Mouse (Mus musculus): Measurements from ENCODE around the gene Zfp668. TPM values are rescaled to one million over a fixed set of nuclear protein-coding genes. Genes with fewer than 3 reads are reported as not detected.
A peak's percentile ranks its signal among the peaks of the same experiment; 100 is the strongest.

Gene Zfp668
- polyA plus RNA-seq, 1 experiment from 2014 or later, result 28.9 TPM

DNA sequence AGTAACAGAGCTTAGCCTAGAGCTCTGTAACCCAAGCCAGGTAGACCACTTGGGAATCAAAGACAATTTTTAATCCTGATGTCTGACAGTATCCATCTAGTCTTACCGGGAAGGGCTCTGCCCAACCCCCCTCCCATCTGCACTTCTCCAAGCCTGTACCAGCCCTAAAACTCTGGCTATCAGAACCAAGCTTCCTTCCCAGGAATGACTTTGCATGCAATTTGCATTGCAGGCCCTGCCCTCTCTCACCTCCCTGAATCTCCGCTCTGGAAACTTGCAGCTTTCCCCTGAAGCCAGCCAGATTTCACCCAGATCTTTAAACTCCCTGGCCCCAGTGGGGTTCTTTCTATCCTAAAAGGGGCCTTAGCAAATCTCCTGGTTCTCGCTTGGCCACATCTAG lies 11.2 kb upstream of the Zfp668 start:
- no peak overlapping the region for H3K4me3 ChIP-seq (ENCODE audit: low read depth, low read length)
- peaks cover 39% of the 10 kb centered on the region for H3K36me3 ChIP-seq (ENCODE audit: control insufficient read depth, insufficient read depth, low read length)
- 85% methylated on average over 3 of the region's 3 CpGs for WGBS
- H3K4me2 ChIP-seq (ENCODE audit: low read depth, severe bottlenecking), result no peak overlapping the region
- no peak overlapping the region for H3K27ac ChIP-seq (replicated peaks; ENCODE audit: low read depth, low read length)
- no peak overlapping the region for H3K9ac ChIP-seq (ENCODE audit: low read length)
- DNase-seq (ENCODE audit: low spot score) (no peak), ATAC-seq (ENCODE audit: insufficient number of reproducible peaks, low FRiP score, low TSS enrichment, low read depth) (no peak)
- H3K27me3 ChIP-seq (ENCODE audit: control insufficient read depth, insufficient read depth, low read length), result no peaks in the 10 kb centered on the region
- H3K4me1 ChIP-seq (ENCODE audit: control insufficient read depth, insufficient read depth, low read length), result no peaks in the 10 kb centered on the region
- H3K9me3 ChIP-seq (ENCODE audit: control insufficient read depth, low read length), result no peaks in the 10 kb centered on the region

DNA sequence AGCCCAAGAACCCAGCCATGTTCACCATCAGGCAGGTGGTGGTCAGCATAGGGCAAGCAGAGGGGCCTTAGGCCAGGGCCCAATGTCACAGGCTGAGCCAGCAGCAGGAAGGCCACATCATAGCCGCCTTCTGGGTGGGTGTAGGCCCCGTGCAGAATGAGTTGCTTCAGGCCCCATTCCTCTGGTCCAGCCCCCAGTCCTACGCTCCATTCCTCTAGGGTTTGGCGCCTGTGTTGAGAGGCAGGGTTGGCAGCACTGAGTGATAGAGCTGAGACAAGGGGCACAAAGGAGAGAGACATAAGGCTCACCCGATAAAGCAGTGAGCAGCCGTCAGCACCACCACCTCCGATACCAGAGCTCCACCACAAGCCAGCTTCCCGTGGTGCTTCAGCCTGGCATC lies 10.6 kb upstream of the Zfp668 start:
- H3K4me3 ChIP-seq (ENCODE audit: low read depth, low read length), result no peak overlapping the region
- 81% methylated on average over 8 of the region's 8 CpGs for WGBS
- no peaks in the 10 kb centered on the region for H3K4me1 ChIP-seq (ENCODE audit: control insufficient read depth, insufficient read depth, low read length)
- no peak overlapping the region for H3K27ac ChIP-seq (replicated peaks; ENCODE audit: low read depth, low read length)
- ATAC-seq (ENCODE audit: insufficient number of reproducible peaks, low FRiP score, low TSS enrichment, low read depth) (no peak), DNase-seq (ENCODE audit: low spot score) (no peak)
- no peak overlapping the region for H3K9ac ChIP-seq (ENCODE audit: low read length)
- peaks cover 45% of the 10 kb centered on the region for H3K36me3 ChIP-seq (ENCODE audit: control insufficient read depth, insufficient read depth, low read length)
- H3K4me2 ChIP-seq (ENCODE audit: low read depth, severe bottlenecking), result no peak overlapping the region
- no peaks in the 10 kb centered on the region for H3K27me3 ChIP-seq (ENCODE audit: control insufficient read depth, insufficient read depth, low read length)
- H3K9me3 ChIP-seq (ENCODE audit: control insufficient read depth, low read length), result no peaks in the 10 kb centered on the region

DNA sequence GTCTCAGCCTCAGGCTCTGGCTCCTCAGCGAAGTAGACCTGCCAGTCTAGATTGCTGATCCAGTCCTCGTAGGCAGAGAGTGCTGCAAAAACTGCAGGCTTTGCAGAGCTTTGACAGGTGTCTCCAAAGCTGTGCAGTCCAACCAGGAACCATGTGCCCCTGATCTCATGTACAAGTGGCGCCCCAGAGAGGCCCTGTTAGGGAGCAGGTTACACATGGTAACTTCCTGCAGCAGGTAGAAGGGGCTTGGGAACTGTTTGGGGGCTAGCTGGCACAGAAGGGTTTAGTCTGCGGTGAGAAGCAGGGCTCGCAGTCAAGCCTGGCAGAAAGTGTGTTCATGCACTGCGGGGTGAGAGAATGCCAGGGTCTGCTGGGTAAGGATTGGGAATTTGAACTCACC lies 9.9 kb upstream of the Zfp668 start:
- Histone ChIP-seq H3K9ac (ENCODE audit: low read length) (no peak overlapping the region), H3K9me3 (ENCODE audit: control insufficient read depth, low read length) (no peaks in the 10 kb centered on the region), H3K27me3 (ENCODE audit: control insufficient read depth, insufficient read depth, low read length) (no peaks in the 10 kb centered on the region), H3K36me3 (ENCODE audit: control insufficient read depth, insufficient read depth, low read length) (peaks cover 51% of the 10 kb centered on the region), H3K27ac (replicated peaks; ENCODE audit: low read depth, low read length) (no peak overlapping the region), H3K4me1 (ENCODE audit: control insufficient read depth, insufficient read depth, low read length) (no peaks in the 10 kb centered on the region), H3K4me3 (ENCODE audit: low read depth, low read length) (no peak overlapping the region), H3K4me2 (ENCODE audit: low read depth, severe bottlenecking) (no peak overlapping the region)
- DNase-seq (ENCODE audit: low spot score) (no peak), ATAC-seq (ENCODE audit: insufficient number of reproducible peaks, low FRiP score, low TSS enrichment, low read depth) (no peak)
- 92% methylated on average over 6 of the region's 6 CpGs for WGBS

DNA sequence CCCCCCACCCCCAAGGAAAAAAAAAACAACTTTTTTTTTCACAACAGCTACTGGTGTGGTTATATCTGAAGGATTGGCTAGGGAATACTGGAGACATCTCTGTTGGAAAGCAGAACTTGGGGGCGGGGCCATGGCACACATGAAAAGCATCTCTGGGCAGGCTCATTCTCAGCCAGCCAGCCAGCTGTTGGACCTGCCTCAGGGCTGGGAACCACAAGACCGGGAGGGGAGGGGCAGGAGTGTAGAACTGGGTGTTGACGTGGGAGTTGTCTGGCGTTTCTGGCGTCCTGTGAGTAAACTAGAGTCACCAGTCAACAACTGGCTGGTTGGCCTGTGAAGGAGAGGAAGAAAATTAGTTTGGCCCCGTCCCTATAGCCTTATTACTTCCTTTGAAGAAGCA lies 9.3 kb upstream of the Zfp668 start:
- Histone ChIP-seq H3K9me3 (ENCODE audit: control insufficient read depth, low read length) (no peaks in the 10 kb centered on the region), H3K9ac (ENCODE audit: low read length) (no peak overlapping the region), H3K27ac (replicated peaks; ENCODE audit: low read depth, low read length) (no peak overlapping the region), H3K4me3 (ENCODE audit: low read depth, low read length) (no peak overlapping the region), H3K27me3 (ENCODE audit: control insufficient read depth, insufficient read depth, low read length) (no peaks in the 10 kb centered on the region), H3K4me1 (ENCODE audit: control insufficient read depth, insufficient read depth, low read length) (no peaks in the 10 kb centered on the region), H3K4me2 (ENCODE audit: low read depth, severe bottlenecking) (no peak overlapping the region), H3K36me3 (ENCODE audit: control insufficient read depth, insufficient read depth, low read length) (peaks cover 57% of the 10 kb centered on the region)
- DNase-seq (ENCODE audit: low spot score), result no peak
- ATAC-seq (ENCODE audit: insufficient number of reproducible peaks, low FRiP score, low TSS enrichment, low read depth), result no peak
- WGBS, result 59% methylated on average over 6 of the region's 6 CpGs

DNA sequence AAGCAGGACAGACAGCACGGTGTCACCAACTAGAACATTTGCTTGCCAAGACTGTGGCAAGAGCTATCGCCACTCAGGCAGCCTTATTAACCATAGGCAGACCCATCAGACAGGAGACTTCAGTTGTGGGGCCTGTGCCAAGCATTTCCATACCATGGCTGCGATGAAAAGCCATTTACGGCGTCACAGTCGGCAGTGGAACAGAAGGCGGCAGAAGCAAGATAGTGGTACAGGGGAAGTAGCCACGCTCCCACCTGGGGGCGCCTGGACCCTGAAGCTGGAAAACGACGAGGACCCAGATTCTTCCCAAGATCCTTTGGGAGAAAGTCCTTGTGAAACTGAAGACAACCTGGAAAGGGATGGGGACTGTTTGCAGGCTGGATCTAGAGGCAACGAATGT lies 3.8 kb upstream of the Zfp668 start:
- 90% methylated on average over 12 of the region's 12 CpGs for WGBS
- peaks cover 63% of the 10 kb centered on the region for H3K36me3 ChIP-seq (ENCODE audit: control insufficient read depth, insufficient read depth, low read length)

DNA sequence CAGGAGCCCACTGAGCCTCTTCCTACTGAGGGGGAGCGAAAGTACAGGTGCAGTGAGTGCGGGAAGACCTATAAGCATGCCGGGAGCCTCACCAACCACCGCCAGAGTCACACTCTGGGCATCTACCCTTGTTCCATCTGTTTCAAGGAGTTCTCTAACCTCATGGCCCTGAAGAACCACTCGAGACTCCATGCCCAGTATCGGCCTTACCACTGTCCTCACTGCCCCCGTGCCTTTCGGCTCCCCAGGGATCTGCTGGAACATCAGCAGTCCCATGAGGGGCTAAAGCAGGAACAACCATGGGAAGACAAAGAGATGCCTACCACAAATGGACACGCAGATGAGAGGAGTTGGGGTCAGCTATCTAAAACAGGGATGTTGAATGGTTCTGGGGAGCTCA lies 2.7 kb upstream of the Zfp668 start:
- peaks cover 61% of the 10 kb centered on the region for H3K36me3 ChIP-seq (ENCODE audit: control insufficient read depth, insufficient read depth, low read length)
- no peaks in the 10 kb centered on the region for H3K9me3 ChIP-seq (ENCODE audit: control insufficient read depth, low read length)
- H3K9ac ChIP-seq (ENCODE audit: low read length), result no peak overlapping the region
- ATAC-seq (ENCODE audit: insufficient number of reproducible peaks, low FRiP score, low TSS enrichment, low read depth), result no peak
- H3K4me2 ChIP-seq (ENCODE audit: low read depth, severe bottlenecking), result no peak overlapping the region
- 96% methylated on average over 9 of the region's 9 CpGs for WGBS
- H3K4me1 ChIP-seq (ENCODE audit: control insufficient read depth, insufficient read depth, low read length), result peaks cover 6% of the 10 kb centered on the region
- no peak overlapping the region for H3K4me3 ChIP-seq (ENCODE audit: low read depth, low read length)
- H3K27me3 ChIP-seq (ENCODE audit: control insufficient read depth, insufficient read depth, low read length), result no peaks in the 10 kb centered on the region
- no peak for DNase-seq (ENCODE audit: low spot score)
- no peak overlapping the region for H3K27ac ChIP-seq (replicated peaks; ENCODE audit: low read depth, low read length)

More for the DNA sequence above, 3.8 kb upstream of the Zfp668 start:
- H3K4me3 ChIP-seq (ENCODE audit: low read depth, low read length), result no peak overlapping the region
- no peaks in the 10 kb centered on the region for H3K27me3 ChIP-seq (ENCODE audit: control insufficient read depth, insufficient read depth, low read length)
- H3K9me3 ChIP-seq (ENCODE audit: control insufficient read depth, low read length), result no peaks in the 10 kb centered on the region
- no peak overlapping the region for H3K4me2 ChIP-seq (ENCODE audit: low read depth, severe bottlenecking)
- H3K27ac ChIP-seq (replicated peaks; ENCODE audit: low read depth, low read length), result no peak overlapping the region
- 0 out of 2 replicates have a peak, but pooled peaks cover 3% of the 10 kb centered on the region for H3K4me1 ChIP-seq (ENCODE audit: control insufficient read depth, insufficient read depth, low read length)
- H3K9ac ChIP-seq (ENCODE audit: low read length), result no peak overlapping the region
- DNase-seq (ENCODE audit: low spot score), result no peak
- ATAC-seq (ENCODE audit: insufficient number of reproducible peaks, low FRiP score, low TSS enrichment, low read depth), result no peak

DNA sequence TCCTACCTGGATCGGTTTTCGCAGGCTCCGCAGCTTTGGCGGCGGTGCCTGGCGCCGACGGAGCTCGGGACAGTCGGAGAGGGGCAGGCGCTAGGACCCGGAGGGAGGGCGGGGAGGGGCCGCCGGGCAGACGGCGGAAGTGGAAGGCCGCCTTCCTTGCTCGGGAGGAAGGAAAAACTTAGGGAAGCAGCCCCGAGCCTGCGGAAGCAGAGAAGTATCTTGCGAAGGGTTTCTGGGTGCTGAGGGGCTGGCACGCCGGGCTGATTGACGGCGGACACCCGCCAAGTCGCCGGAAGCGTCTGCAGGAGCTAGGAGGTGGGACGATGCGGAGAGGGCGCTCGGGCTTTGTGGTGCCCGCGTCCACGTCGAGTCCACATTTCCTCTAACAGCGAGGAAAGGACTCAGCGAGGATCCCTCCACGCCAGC lies 574 bp downstream of the Zfp668 start, which contains the start of gene Zfp646:
Gene Zfp646 (plus strand): TSS at position 181 of the 426 bp plus-strand sequence.
- peak within 1 kb of the TSS; percentile 72 for H3K4me2 ChIP-seq (ENCODE audit: low read depth, severe bottlenecking)
- under 1% methylated on average over 41 of the region's 41 CpGs for WGBS
- no peaks in the 10 kb centered on the region for H3K9me3 ChIP-seq (ENCODE audit: control insufficient read depth, low read length)
- peak within 1 kb of the TSS; percentile 99 for H3K9ac ChIP-seq (ENCODE audit: low read length)
- peak within 1 kb of the TSS; percentile 96 for H3K27ac ChIP-seq (replicated peaks; ENCODE audit: low read depth, low read length)
- peak; percentile 84 for ATAC-seq (ENCODE audit: insufficient number of reproducible peaks, low FRiP score, low TSS enrichment, low read depth)
- peak within 1 kb of the TSS; percentile 73 for H3K4me3 ChIP-seq (ENCODE audit: low read depth, low read length)
- DNase-seq (ENCODE audit: low spot score), result peak; percentile 91
- no peaks in the 10 kb centered on the region for H3K27me3 ChIP-seq (ENCODE audit: control insufficient read depth, insufficient read depth, low read length)
- H3K4me1 ChIP-seq (ENCODE audit: control insufficient read depth, insufficient read depth, low read length), result peaks cover 11% of the 10 kb centered on the region
- H3K36me3 ChIP-seq (ENCODE audit: control insufficient read depth, insufficient read depth, low read length), result peaks cover 36% of the 10 kb centered on the region

DNA sequence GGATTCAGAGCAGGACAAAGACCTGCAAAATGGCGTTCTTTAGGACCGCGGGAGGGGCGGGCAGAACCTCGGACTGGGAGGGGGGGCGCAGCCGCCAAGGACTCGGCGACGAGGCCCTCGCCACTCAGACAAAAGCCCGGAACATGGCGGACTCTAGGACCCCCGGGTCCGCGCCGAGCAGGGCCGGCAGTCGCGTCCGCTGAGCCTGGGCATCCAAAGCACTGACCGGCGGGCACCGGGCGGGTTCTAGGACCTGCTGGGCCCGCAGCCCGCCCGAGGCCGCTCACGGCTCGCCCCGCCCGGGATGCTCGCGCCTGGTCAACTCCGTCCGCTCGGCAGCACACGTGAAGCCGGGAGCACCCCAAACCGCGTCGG lies 1.0 kb downstream of the Zfp668 start:
- Histone ChIP-seq H3K4me3 (ENCODE audit: low read depth, low read length) (peak overlapping the region; percentile 73), H3K4me2 (ENCODE audit: low read depth, severe bottlenecking) (peak overlapping the region; percentile 72), H3K9ac (ENCODE audit: low read length) (peak overlapping the region; percentile 99), H3K36me3 (ENCODE audit: control insufficient read depth, insufficient read depth, low read length) (peaks cover 32% of the 10 kb centered on the region), H3K27me3 (ENCODE audit: control insufficient read depth, insufficient read depth, low read length) (no peaks in the 10 kb centered on the region), H3K4me1 (ENCODE audit: control insufficient read depth, insufficient read depth, low read length) (peaks cover 11% of the 10 kb centered on the region), H3K9me3 (ENCODE audit: control insufficient read depth, low read length) (no peaks in the 10 kb centered on the region), H3K27ac (replicated peaks; ENCODE audit: low read depth, low read length) (peak overlapping the region; percentile 96)
- ATAC-seq (ENCODE audit: insufficient number of reproducible peaks, low FRiP score, low TSS enrichment, low read depth) (peak; percentile 93), DNase-seq (ENCODE audit: low spot score) (peak; percentile 98)
- 0% methylated on average over 33 of the region's 43 CpGs for WGBS
